Mouse (Mus musculus): ENCODE results near the gene Frmd4b.

The Frmd4b gene

DNA sequence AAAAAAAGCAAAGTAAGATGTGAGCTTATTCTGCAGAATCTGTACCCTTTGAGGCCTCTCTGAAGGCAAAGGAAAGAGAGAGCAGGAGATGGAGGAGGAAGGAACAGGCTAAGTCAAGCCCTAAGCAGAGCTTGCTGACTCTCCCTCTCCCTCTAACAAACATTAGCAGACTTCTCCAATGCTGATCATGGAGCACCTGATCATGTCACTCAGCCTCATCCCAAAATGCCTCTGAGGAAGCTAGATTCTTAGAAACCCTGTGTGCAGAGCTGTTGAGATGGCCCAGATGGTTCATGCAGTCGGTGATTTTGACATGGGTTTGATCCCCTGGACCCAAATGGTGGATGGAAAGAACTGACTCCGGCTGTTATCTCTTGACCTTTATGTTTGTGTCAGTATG is 350.2 kb downstream of the Frmd4b start:
- in situ Hi-C loops (cut with MboI, MseI), result loop anchor here (5.0 to 25.0 kb wide), 4 partner anchors 140 to 1772 kb away; no protein-coding TSS in a partner anchor

DNA sequence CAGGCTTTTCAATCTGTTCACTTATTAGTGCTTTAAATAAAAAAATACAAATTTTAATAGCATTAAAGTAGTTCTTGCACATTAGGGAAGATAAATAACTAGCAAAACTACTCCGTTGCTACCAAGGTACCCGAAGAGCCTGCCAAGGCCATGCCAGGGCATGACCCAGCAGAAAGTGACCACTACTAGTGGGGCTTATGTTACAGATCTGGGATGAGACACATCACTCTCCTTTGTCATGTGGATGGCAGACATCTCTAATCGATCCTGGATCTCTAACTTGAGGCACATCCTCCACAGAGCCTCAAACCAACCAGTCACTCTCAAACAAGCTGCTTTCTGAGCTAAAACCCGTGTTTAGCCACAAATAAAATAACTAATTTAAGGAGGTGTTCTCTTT is 350.7 kb downstream of the Frmd4b start:
- in situ Hi-C loops (cut with MboI, MseI), result loop anchor here (5.0 to 25.0 kb wide), 4 partner anchors 141 to 1772 kb away; no protein-coding TSS in a partner anchor

DNA sequence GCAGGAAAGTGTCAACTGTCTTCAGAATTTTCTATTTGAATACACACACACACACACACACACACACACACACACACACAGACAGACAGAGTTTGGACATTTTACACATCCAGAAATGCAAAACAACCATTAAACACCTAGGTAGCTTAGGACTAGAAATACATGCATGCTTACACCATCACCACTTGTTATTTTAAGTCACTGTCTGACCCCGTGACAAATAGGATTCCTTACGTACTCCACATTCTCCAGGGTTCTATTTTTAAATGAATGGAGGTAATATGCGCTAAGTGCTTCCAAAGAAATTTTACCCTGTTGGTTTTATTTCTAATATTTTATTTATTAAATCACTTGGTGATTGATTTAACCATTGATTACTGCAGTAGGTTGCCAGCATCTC is 351.6 kb downstream of the Frmd4b start:
- in situ Hi-C loops (cut with MboI, MseI), result loop anchor here (5.0 to 25.0 kb wide), 4 partner anchors 142 to 1771 kb away; no protein-coding TSS in a partner anchor

DNA sequence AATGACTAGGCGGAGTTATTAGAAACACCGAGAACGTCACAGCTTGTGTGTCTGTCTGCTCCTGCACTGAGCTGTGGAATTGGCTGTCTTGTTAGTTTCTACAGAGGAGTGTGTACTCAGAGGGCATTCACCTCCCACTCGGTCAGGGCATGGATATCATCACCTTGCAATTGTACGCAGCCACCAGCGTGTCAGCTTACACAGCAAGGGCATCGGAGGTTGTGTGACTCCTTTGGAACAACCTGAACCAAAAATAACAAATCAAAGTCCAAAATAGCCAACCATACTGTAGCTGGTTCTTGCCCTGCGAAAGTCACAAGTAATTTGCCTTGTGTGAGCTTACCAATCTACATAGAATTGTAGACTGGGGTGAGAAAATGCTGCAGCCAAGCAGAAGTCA is 352.1 kb downstream of the Frmd4b start:
- in situ Hi-C loops (cut with MboI, MseI), result loop anchor here (5.0 to 25.0 kb wide), 4 partner anchors 142 to 1770 kb away; no protein-coding TSS in a partner anchor

DNA sequence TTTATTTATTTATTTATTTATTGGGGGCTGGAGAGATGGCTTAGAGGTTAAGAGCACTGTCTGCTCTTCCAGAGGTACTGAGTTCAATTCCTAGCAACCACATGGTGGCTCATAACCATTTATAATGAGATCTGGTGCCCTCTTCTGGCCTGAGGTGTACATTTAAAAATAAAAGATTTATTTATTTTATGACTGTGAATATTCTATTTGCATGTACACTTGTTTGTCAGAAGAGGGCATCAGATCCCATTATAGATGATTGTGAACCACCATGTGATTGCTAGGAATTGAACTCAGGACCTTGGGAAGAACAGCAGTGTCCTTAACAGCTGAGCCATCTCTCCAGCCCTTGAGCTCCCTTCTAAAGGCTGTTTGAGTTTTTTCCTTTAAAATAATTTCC is 353.6 kb downstream of the Frmd4b start:
- in situ Hi-C loops (cut with MboI, MseI), result loop anchor here (10.0 to 25.0 kb wide), 3 partner anchors 474 to 1769 kb away; no protein-coding TSS in a partner anchor

DNA sequence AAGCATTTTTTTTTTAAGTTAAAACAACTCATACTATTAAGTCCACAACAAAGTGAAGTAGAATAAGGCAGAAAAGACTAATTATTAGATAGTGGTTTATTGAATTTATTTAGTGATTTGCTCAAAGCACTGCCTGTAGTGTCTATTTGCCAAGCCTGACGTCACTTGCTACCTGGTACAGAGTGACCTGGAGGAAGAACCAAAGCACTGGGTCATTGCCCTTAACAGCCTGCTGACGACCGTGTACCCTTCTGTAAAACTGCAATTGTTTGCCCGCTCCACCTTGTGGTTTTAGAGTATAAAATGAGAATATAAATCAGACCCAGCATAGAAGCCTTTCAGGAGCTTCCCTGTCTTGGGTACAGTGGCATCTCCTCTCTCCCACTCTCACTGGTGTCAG is 355.1 kb downstream of the Frmd4b start:
- in situ Hi-C loops (cut with MboI, MseI), result loop anchor here (10.0 to 25.0 kb wide), 3 partner anchors 475 to 1767 kb away; no protein-coding TSS in a partner anchor

DNA sequence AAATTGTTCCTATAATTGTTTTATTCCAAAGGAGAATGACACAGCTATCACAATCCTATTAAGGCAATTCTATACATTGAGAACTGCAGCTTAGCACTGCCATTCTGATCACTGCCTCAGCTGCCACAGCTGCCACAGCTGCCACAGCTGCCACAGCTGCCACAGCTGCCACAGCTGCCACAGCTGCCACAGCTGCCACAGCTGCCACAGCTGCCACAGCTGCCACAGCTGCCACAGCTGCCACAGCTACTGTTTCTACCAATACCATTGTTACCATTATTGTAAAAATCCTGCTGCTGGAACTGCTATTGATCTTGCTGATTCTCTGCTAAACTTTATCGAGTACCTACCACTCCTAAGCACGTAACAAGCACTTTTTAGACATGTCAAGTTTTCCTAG is 357.4 kb downstream of the Frmd4b start:
- in situ Hi-C loops (cut with MboI, MseI), result loop anchor here (10.0 to 25.0 kb wide), 4 partner anchors 255 to 1765 kb away; no protein-coding TSS in a partner anchor

DNA sequence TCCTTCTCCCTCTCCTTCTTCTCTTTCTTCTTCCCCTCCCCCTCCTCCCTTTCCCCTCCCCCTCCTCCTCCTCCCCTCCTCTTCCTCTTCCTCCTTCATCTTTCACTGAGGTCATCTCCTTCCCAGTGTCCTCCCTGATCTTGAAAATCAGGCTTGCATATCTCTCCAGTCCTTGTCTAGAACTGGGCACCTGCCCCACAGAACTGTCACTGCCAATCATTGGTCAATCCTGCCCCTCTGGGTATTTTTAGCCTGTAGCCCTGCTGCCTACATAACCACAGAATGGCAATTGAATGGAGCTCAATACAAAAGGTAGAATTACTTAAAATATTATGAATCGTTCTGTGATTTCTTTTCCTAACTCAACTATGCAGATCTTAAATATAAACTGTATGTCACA is 358.9 kb downstream of the Frmd4b start:
- in situ Hi-C loops (cut with MboI, MseI), result loop anchor here (10.0 to 25.0 kb wide), 3 partner anchors 256 to 754 kb away; no protein-coding TSS in a partner anchor

DNA sequence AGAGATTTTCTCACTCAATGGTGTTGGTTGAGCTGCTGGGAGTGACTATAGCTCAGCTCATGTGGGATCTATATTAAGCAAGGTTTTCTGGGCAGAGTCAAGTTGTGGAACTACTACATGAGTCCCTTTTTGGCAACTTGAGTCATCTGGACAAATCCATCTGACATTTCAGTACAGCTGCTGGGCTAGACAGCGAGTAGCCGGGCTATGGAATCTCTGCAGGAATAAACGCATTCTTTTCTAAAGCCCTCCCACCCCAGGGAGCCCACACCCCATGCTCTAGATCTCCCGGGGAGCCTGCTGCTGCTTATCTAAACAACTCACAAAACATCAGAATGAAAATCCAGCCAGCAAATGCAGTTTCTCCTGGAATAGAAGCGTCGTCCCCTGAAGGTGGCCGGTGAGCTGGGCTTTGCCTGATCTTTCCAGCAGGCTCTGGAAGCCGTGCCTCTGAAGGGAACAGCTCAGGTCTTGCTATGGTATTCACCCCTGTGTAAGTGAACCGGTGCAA is 364.6 kb downstream of the Frmd4b start, which contains the start of gene Lmod3:
Gene Lmod3 (minus strand): TSS at position 49 of the 511 bp plus-strand sequence.
- in situ Hi-C loops (cut with MboI, MseI), result loop anchor here (10.0 to 25.0 kb wide), 3 partner anchors 262 to 760 kb away; no protein-coding TSS in a partner anchor

DNA sequence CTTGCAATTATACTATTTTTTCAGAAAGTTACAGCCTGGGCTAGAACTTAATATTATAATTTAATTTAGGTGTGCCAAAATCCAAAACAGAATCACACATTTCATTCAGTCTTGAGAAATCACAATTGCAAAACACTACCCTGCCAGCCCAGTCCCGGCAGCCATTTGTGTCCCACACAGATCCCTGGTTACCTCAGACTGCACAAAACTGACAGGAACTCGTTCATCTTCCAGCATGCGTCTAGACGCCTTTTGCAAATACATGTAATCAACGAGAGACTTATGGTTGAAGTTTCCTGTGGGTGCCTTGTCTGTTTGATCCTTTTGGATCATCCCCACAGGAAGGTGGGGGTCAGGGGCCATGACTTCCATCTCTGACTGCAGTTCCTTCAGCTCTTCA is 365.3 kb downstream of the Frmd4b start:
- in situ Hi-C loops (cut with MboI, MseI), result loop anchor here (10.0 to 25.0 kb wide), 3 partner anchors 263 to 760 kb away; no protein-coding TSS in a partner anchor

DNA sequence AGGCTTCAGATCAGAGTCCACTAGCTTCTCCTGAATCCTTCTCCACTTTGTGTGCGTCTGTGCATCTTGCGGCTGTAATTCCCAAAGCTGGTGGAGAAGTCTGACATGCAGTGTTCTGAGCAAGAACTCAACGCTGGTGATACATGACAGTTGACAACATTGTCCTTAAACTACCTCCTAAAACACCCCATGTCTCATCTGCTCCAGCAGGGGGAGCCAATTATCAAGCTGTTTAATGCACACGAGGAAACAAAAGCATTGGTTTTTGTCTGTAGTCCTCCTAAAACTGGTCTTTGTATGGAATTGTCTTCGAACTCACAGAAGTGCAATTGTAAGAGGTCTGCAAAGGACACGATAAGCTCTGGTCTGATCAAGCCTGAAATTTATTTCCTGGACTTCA is 366.4 kb downstream of the Frmd4b start:
- in situ Hi-C loops (cut with MboI, MseI), result loop anchor here (10.0 to 25.0 kb wide), 3 partner anchors 264 to 761 kb away; no protein-coding TSS in a partner anchor

DNA sequence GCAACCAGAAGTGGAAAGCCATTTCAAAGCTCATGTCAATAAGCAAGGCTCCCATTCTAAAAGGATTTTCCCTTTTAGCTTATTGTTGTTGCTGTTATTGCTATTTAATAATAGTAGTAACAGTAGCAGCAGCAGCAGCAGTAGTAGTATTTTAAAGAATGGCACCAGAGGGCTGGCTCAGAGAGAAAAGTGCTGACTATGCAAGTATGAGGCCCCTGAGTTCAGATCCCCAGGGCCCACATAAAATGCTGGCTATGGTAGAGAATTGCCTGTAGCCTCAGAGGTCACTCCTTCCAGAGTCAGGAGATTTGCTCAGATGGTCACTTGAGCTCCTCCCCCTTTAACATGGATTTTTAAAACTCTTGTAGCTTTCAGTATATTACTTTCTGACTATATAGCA is 372.1 kb downstream of the Frmd4b start:
- in situ Hi-C loops (cut with MboI, MseI), result no loop called here

DNA sequence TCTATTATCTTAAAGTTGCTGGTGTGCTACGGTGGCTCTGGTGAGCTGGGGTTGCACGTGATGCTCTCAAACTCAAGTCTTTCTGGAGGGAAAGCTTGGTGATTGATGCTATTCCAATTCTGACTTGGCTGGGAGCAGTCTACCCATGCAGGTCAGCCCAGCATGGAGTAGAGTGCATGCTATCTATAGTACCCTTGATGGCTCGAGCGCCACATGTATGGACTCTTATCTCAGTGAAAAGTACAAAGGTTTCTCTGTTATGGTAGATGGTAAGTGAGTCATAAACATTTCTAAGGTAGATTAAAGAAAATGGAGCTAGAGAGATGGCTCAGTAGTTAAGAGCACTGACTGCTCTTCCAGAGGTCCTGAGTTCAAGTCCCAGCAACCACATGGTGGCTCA is 374.8 kb downstream of the Frmd4b start:
- in situ Hi-C loops (cut with MboI, MseI), result no loop called here

DNA sequence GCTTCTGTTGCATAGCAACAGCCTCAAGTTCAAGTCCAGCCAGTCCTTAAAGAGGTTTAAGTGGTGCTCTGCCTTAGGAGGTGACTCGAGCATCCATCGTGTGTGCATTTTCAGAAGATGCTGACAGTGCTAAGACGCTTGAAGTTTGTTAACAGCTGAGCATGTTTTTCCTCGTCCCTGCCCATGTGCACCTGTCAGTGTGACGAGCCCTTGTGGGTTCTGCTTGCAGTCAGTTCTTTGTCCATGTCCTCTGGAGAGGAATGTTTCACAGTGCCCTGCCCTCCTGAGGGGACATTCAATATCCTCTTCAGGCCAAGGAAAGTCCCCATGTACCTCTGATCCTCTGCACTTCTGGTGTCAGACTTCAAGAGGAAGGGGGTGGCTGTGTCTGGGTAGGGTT is 377.2 kb downstream of the Frmd4b start:
- in situ Hi-C loops (cut with MboI, MseI), result no loop called here

DNA sequence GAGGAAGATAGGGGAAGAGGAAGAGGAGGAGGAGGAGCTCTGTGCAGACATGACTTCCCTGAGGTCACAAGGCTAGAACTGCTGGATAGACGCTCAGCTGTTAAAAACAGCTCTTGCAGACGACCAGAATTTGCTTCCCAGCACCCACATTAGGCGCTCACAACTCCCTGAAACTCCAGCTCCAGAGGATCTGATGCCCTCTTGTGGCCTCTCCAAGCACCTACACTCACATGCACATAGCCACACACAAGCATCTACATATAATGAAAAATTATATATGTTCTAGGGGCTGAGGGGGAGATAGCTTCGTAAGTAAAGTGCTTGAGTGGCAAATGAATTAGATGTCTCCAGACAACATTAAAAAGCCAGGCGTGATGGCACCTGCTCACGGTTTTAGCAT is 378.0 kb downstream of the Frmd4b start:
- in situ Hi-C loops (cut with MboI, MseI), result no loop called here

Data from T-helper 2 cell (primary cell).